ENCODE assay signal across 8 mouse cellular contexts in genomic region chr11:30771904-30772581, GRCm38 (mm10). TPM values are rescaled to one million over a fixed set of nuclear protein-coding genes. Genes with fewer than 3 reads are reported as not detected.
DNase-seq lines count a peak whose midpoint lies in the region; ATAC-seq lines count a peak whose summit lies in the region.

No protein-coding gene starts in this region.

- no peaks in the 10 kb centered on the region for H3K27me3 ChIP-seq in embryonic facial prominence, embryonic 13.5 days
- H3K27me3 ChIP-seq in heart, embryonic 10.5 days (ENCODE audit: insufficient read depth, poor library complexity, severe bottlenecking): no peaks in the 10 kb centered on the region
- H3K27me3 ChIP-seq in kidney, embryonic 16.5 days (ENCODE audit: insufficient read depth, low read length): no peaks in the 10 kb centered on the region
- no peaks in the 10 kb centered on the region for H3K27me3 ChIP-seq in liver, embryonic 13.5 days
- H3K27me3 ChIP-seq in stomach, embryonic 15.5 days (replicated peaks): no peaks in the 10 kb centered on the region

- no peaks in the 10 kb centered on the region for H3K9me3 ChIP-seq in embryonic facial prominence, embryonic 13.5 days
- H3K9me3 ChIP-seq in heart, embryonic 10.5 days: no peaks in the 10 kb centered on the region
- no peaks in the 10 kb centered on the region for H3K9me3 ChIP-seq in kidney, embryonic 16.5 days (ENCODE audit: low read length)
- H3K9me3 ChIP-seq in liver, embryonic 13.5 days (replicated peaks): no peaks in the 10 kb centered on the region
- no peaks in the 10 kb centered on the region for H3K9me3 ChIP-seq in stomach, embryonic 15.5 days

- peak; percentile 80 for ATAC-seq in embryonic facial prominence, embryonic 13.5 days (ENCODE audit: insufficient number of reproducible peaks, insufficient read depth, low FRiP score, low TSS enrichment, low read depth)
- peak; percentile 80 for ATAC-seq in kidney, embryonic 16.5 days (ENCODE audit: low FRiP score, low TSS enrichment)
- peak; percentile 73 for ATAC-seq in liver, embryonic 13.5 days (ENCODE audit: low read depth)
- ATAC-seq in stomach, embryonic 15.5 days (ENCODE audit: insufficient read depth, low FRiP score, low read depth): peak; percentile 83

- H3K4me2 ChIP-seq in embryonic facial prominence, embryonic 13.5 days: peak overlapping the region; percentile 73
- H3K4me2 ChIP-seq in kidney, embryonic 16.5 days (replicated peaks; ENCODE audit: low read depth, low read length): peak overlapping the region; percentile 66
- peak overlapping the region; percentile 76 for H3K4me2 ChIP-seq in liver, embryonic 13.5 days
- peak overlapping the region; percentile 57 for H3K4me2 ChIP-seq in stomach, embryonic 15.5 days

- H3K27ac ChIP-seq in embryonic facial prominence, embryonic 13.5 days: peak overlapping the region; percentile 94
- peak overlapping the region; percentile 98 for H3K27ac ChIP-seq in heart, embryonic 10.5 days
- H3K27ac ChIP-seq in kidney, embryonic 16.5 days (ENCODE audit: low read length): peak overlapping the region; percentile 90
- peak overlapping the region; percentile 95 for H3K27ac ChIP-seq in liver, embryonic 13.5 days
- H3K27ac ChIP-seq in stomach, embryonic 15.5 days: peak overlapping the region; percentile 93

- H3K36me3 ChIP-seq in embryonic facial prominence, embryonic 13.5 days: no peaks in the 10 kb centered on the region
- no peaks in the 10 kb centered on the region for H3K36me3 ChIP-seq in heart, embryonic 10.5 days
- H3K36me3 ChIP-seq in kidney, embryonic 16.5 days (ENCODE audit: insufficient read depth, low read length): no peaks in the 10 kb centered on the region
- H3K36me3 ChIP-seq in liver, embryonic 13.5 days: no peaks in the 10 kb centered on the region
- no peaks in the 10 kb centered on the region for H3K36me3 ChIP-seq in stomach, embryonic 15.5 days

- WGBS in embryonic facial prominence, embryonic 13.5 days: 0% methylated on average over 52 of the region's 64 CpGs
- WGBS in heart, embryonic 10.5 days: under 1% methylated on average over 64 of the region's 64 CpGs
- under 1% methylated on average over 61 of the region's 64 CpGs for WGBS in kidney, embryonic 16.5 days
- WGBS in liver, embryonic 13.5 days (ENCODE audit: insufficient replicate concordance): under 1% methylated on average over 51 of the region's 64 CpGs
- WGBS in stomach, embryonic 15.5 days: 0% methylated on average over 54 of the region's 64 CpGs

- peaks cover 7% of the 10 kb centered on the region; the same call in 1 of the 2 replicates for H3K4me1 ChIP-seq in embryonic facial prominence, embryonic 13.5 days
- H3K4me1 ChIP-seq in heart, embryonic 10.5 days: peaks cover 7% of the 10 kb centered on the region
- peaks cover 16% of the 10 kb centered on the region for H3K4me1 ChIP-seq in kidney, embryonic 16.5 days (ENCODE audit: insufficient read depth, low read length)
- peaks cover 42% of the 10 kb centered on the region for H3K4me1 ChIP-seq in liver, embryonic 13.5 days (replicated peaks)
- H3K4me1 ChIP-seq in stomach, embryonic 15.5 days: peaks cover 6% of the 10 kb centered on the region; the same call in 1 of the 2 replicates

- H3K4me3 ChIP-seq in embryonic facial prominence, embryonic 13.5 days: peak overlapping the region; percentile 89
- H3K4me3 ChIP-seq in heart, embryonic 10.5 days: peak overlapping the region; percentile 96
- peak overlapping the region; percentile 96 for H3K4me3 ChIP-seq in kidney, embryonic 16.5 days (ENCODE audit: low read length)
- peak overlapping the region; percentile 100 for H3K4me3 ChIP-seq in liver, embryonic 13.5 days (replicated peaks)
- peak overlapping the region; percentile 99 for H3K4me3 ChIP-seq in stomach, embryonic 15.5 days (replicated peaks)

- DNase-seq in B cell, adult 2 months: peak; percentile 51 to 64
- peak; percentile 59 to 68 for DNase-seq in adrenal gland, postnatal 36 days
- peak; percentile 90 for DNase-seq in heart, embryonic 10.5 days (ENCODE audit: low spot score)
- peak; percentile 62 for DNase-seq in liver, embryonic 13.5 days
- peak; percentile 22 to 27 for DNase-seq in natural killer cell, adult 2 months (ENCODE audit: low spot score in 2 of 2)

- peak overlapping the region; percentile 95 for H3K9ac ChIP-seq in embryonic facial prominence, embryonic 13.5 days
- peak overlapping the region; percentile 98 for H3K9ac ChIP-seq in kidney, embryonic 16.5 days (replicated peaks; ENCODE audit: low read length)
- peak overlapping the region; percentile 100 for H3K9ac ChIP-seq in liver, embryonic 13.5 days
- H3K9ac ChIP-seq in stomach, embryonic 15.5 days: peak overlapping the region; percentile 96

RNA-seq across cellular contexts. Expression of gene Psme4, which starts 0.5 kb away (rescaled TPM):
- 10 to 100 TPM; 58.9 to 81.1 TPM for total RNA-seq in adrenal gland, postnatal 36 days (2021)
- 25.0 and 28.7 TPM in 2 replicates for polyA plus RNA-seq in embryonic facial prominence, embryonic 13.5 days (2015; fragmentation: Nextera tagmentation; extraction: Ambion mirVana)
- polyA plus RNA-seq in heart, embryonic 10.5 days (2016; fragmentation: Nextera tagmentation; extraction: Ambion mirVana): 14.2 and 21.2 TPM in 2 replicates
- polyA plus RNA-seq in kidney, embryonic 16.5 days (2015; fragmentation: Nextera tagmentation; extraction: Ambion mirVana): 13.2 and 14.6 TPM in 2 replicates
- polyA plus RNA-seq in liver, embryonic 13.5 days (2015; fragmentation: Nextera tagmentation; extraction: Ambion mirVana): 10.7 and 10.9 TPM in 2 replicates
- polyA plus RNA-seq in stomach, embryonic 15.5 days (2015; fragmentation: Nextera tagmentation; extraction: Ambion mirVana): 17.1 and 17.3 TPM in 2 replicates

Comparison
In these comparisons a context has a peak if more than half of its experiments do, and no peak if none do; other contexts are left out.
1. Peak in every context shown above with its lines: DNase-seq, ATAC-seq, H3K4me3 ChIP-seq and H3K27ac ChIP-seq.
2. DNase-seq: peak in every context shown above with its lines; median percentile 90 in heart, embryonic 10.5 days; 64 in adrenal gland, postnatal 36 days; 62 in liver, embryonic 13.5 days; 58 in B cell, adult 2 months; 24 in natural killer cell, adult 2 months.